Mouse (Mus musculus) thymus, adult 18-20 months (tissue): ENCODE data around the gene Prdx6.
A peak's percentile ranks its signal among the peaks of the same experiment; 100 is the strongest.
"Not testable (repeated sequence)": the region's sequence is repeated elsewhere in the genome, so short reads cannot be mapped to it uniquely, and the experiment has no call there.

ENCODE experiments used
- DNase-seq, 2 experiments: peaks; one replicate each; pipeline ENCODE4 v3.0.0; 2022; ENCODE audit warnings: mixed read lengths in 2 of 2

Gene Prdx6

DNA sequence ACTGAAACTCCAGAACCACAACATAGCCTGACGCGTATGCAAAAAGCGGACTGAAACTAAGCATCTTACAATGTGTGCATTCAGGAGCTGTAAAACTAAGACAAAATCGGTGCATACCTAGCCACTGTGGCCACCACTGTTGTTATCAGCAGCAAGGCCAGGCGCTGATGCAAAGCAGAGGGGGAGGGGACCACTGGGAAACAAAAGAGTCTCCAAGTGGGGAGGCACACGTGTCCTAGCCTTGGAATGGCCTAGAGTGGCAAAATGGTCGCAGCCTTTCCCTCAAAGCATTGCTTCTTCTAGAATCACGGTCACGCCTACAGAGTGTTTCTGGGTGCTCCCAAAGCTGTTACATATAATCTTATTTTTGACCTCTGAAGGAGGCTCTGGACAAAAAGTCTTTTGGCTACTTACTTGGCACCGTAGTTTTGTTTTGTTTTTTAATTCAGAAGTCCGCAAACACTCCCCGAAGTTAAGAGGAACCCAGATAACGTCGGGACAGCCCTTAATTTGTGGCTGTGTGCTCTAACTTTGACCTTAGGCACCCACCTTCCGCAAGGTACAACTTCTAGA is 902 bp downstream of the Prdx6 start:
- DNase-seq: no peak

DNA sequence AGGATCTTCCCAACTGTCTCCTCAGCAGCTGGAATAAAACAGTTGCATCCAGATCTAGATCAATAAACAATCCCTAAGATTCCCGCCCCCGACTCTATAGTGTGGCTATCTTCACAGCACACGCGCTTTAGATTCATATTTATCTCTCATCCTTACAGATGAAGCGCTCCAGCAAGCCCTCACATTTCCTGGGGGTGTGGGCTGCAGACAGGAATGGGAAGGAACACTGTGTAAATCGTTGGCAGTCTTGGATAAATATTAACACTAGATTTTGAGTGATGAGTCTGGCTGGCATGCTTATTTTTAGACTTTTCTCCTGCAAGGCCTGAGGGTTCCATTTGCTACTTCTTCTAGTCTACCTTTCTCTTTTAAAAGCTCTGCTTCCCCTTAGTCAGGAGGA is 1.6 kb downstream of the Prdx6 start:
- DNase-seq: no peak

DNA sequence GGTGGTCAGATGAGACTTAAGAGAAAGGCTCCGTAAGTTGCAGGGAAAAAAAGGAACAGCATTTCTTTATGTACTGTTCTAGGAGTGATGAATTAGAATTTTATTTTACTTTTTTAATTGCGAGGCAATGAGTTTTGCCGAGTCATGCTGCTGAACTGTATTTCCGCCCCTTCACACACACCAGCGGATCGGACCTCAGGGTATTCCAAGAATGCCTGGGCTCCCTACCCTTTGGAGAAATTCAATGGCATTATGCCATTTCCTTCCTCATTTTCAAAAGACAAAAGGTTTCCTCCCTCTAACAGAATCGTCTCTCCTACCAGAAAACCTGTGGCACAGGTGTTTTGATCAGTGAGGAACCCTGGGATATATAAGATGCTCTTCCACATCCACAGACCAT is 2.3 kb downstream of the Prdx6 start:
- no peak for DNase-seq

DNA sequence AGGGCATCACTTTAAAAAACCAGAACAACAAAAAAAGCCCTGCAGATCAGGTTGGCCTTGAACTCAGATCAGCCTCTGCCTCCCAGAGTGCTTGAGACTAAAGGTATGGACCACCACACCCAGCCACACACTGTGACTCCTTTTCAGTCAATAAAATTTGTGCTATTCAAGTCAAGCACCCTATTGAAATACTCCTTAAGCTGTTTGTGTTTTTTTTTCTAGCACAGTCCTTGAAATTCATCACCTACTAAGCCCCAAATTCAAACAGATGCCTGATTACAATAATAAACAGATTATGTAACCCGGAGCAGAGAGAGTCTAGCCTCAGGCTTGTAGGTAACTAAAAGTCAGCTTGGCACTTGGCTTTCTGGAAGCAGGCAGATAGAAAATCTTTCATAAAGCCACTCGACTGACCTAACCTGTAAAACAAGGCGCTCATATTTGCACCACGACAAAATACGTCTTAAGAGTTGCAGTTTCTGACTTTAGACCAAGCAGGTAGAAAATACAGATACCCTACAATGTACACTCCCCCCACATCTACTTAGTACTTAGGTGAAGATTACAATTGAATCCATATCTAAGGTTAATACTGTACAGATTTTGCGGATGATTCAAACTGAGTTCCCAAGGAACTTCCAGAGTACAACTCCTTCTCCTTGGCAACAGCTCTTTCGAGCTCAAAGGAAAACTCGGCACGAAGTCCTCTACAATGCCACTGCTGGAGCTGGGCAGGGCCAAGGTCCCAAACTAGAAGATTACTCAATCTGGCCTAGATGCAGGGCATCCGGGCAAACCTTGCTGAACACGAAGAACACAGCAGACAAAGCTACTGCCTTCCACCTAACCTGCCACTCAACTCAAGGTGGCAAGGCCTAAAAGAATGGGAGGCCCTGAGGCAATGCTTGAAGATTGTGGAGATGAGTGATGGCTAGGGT is 3.1 kb downstream of the Prdx6 start:
- DNase-seq: no peak

DNA sequence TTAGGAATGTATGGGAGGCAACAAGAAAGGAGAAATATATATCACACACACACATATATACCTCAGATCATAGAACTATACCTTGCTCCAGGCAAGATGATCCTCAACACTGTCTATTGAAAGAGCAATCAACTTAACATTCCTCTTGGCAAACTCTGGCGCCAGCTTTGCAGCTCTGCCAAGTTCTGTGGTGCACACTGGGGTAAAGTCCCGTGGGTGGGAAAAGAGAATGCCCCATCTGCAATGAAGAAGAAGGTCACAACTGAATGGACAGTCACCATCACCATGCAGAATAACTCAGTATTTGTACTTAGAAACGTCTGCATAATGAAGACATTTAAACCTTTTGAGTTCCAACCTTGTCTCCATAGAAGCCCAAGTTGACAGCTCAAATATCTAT is 3.8 kb downstream of the Prdx6 start:
- no peak for DNase-seq

DNA sequence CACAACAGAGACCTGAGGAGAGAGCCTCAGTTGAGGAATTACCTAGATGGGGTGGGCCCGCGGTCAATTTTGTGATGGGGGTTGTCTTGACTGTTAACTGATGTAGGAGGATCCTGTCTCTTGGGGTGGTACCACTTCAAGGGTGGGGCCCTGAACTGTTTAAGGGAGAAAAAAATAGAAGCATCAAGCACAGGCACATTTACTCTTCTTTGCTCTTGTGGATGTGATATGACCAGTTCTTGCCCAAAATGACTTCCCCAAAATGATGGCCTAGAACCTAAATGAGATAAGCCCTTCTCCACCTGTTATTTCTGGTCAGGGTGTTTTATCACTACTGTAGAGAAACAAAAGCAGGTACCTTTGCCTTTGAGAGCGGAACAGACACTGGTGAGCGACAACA is 13.3 kb downstream of the Prdx6 start:
- DNase-seq: no peak

DNA sequence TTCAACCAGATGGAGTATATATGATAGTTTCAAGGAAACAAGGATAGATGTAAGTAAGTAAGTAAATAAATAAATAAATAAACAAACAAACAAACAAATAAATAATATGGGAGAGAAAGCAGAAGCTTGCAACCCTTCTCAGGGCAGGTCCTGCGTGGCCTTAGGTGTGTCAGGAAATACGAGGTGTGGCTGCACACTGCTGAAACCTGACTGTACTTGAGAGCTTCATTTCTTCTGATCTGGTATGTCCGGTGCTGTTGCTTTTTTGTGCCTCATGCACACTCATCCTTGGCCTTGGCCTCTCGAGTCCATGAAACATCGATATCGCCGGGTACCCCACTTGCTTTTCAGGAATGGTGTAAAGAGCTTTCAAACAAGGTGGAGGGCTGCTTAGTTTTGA is 13.7 kb downstream of the Prdx6 start:
- no peak for DNase-seq

DNA sequence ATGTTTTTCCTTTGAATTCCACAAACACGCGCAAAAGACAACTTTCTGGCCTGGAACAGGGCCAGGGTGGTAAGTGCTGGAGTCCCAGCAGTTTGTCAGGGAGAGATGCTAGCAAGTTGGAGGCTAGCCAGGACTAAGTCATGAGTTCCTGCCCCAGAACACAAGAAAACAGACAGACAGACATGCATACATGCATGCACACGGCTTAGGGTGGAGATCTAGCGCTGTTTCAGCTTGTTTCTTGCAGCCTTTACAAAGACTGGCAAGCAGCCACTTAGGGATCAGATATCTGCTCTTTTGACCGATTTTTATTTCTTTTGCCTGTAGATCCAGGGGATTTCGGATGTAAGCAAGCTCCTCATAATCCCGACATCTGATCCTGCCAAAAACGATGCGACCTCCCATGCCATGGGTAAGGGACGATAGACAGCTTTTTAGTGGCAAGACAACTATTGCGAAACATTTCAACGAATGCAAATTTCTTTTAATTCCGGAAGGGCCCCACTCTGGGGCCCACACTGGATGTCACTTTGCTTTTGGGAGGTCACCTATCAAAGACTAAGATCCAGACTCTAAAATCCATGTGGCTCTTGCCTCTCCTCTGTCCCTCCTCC is 17.7 kb downstream of the Prdx6 start:
- DNase-seq: no peak

DNA sequence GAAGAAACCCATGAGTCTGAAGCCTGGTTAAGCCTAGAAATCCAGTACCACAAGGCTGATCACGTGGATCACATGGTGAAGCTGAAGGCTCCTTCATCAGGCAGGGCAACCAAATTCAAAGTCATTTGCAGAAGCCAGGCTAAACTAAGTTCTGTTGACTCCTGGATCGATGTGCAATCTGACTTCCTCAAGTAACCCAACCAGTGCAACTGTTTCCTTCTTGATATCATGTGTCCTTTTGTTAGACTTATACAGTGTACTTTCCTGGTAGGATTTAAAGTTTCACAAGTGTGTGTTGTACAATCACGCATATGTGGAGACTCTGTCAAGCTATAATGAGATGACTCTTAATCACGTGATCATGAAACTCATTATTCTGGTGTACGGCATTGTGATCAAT is 18.8 kb downstream of the Prdx6 start:
- DNase-seq: no peak

DNA sequence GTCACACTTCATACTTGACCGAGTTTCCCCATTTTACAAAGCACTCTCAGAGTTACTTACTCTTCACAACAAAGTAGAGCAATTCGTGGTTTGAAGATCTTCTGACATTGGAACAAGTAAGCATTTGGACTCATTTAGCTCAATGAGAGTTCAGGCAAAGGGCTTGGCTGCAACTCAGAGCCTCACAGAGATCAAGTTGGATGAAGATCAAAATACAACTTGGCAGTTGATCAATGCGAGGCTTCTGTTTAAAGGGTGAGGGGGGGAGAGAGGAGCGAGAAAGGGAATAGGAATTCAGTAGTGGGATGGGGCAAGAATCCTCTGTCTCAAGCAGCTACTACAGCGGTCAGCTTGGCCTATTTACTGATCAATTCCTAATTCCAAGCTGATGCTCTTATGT is 26.2 kb downstream of the Prdx6 start:
- DNase-seq: no peak

DNA sequence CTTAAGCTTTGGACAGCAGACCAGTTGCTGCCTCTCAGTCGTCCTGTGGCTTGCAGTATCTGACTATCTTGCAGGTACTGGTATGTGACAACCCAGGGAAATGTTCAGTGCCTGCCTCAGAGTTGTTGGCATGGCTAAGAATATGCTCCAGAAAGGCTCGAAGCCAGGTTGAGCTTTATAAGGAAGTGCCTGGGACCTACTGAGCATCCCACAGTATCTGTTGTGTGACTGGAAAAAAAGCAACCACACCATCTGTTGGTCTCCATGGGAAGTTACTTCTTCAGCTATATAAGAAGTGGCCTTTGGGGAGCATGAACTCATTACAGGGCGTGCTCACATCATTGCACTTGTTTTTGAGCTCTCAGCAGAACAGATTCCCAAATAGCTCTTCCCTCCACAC is 31.2 kb downstream of the Prdx6 start:
- DNase-seq: no peak

DNA sequence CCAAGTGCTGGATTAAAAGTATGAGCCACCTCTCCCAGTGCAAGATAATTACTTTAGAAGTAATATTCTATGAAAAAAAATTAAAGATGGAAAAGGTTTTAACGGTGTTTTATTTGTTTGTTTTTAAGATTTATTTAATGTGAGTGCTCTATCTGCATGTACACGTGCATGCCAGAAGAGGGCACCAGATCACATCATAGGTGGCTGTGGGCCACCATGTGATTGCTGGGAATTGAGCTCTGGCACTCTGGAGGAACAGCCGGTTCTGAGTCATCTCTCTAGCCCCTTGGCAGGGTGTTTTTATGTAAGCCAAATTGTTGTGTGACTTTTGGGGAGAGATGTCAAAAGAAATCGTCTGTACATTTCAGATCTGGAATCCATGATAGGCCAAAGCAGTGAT is 36.6 kb downstream of the Prdx6 start:
- DNase-seq: peak in 1 of 2 experiments; percentile 12

DNA sequence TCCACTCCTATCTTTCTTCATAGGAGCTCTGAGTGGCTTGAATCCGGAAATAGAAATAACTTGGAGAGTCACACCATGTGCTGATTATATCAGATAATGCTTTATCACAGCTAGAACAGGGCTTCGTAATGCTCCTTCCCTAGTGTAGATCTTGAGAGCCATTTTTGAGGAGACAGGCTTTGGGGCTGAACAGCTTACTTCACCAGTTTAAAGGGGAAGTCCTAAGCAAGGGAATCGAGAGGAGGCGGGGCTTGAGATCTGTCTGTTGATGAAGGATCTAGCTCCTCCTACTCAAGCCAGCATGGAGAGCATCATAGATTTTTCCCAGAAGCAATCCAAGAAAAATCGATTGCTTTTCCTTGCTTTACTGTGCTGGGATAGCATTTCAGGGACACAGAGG is 51.2 kb downstream of the Prdx6 start:
- no peak for DNase-seq

DNA sequence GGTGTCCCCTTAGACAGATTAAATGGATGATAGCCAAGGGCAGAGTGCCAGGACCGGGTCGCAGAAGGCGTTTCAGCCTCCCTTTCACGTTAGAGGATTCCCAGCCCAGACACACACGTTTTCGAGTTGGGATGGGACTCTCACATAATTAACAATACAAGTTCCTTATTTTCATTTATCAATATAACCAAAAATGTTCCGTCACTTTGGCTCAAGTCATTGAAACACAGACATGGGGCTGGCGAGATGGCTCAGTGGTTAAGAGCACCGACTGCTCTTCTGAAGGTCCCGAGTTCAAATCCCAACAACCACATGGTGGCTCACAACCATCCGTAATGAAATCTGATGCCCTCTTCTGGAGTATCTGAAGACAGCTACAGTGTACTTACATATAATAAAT is 54.7 kb downstream of the Prdx6 start:
- not testable (repeated sequence) for DNase-seq

DNA sequence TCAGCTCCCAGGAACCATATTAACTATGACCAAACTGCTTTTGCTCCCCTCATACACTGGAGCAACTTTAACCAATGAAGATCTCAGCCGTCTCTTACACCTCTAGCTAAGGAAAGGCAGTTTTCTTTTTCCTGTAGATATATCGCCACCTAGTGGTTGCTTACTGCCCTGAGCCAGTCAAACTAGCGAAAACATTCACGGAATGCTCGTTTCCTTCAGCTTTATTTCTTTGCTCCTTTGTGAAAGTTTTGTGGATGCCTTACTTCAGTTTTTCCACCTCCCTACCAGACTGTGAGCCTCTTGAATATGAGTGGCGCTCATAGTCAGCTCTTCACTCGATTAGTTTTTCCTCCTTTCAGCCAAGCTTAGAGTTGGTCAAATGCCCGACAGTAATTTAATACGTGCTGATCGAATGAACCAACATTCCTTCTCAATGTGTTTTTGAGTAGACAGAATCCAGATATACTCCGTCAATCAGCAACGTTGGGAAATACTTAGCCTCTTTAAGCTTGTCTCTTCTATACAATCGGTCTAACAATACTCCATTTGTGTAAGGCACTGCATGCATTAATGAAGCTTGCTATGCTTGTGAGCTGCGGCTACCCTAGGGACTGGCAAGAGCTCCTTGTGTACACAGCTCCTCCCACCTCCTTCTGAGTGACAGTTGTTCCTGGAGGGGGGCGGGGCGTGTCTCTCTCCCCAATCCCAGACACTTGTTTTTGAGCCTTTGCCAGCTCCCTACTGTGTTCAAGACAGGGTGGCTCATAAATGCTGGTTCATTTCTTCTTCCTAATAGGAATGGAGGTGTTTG is 55.3 kb downstream of the Prdx6 start:
- DNase-seq: peak; percentile 36 to 40

DNA sequence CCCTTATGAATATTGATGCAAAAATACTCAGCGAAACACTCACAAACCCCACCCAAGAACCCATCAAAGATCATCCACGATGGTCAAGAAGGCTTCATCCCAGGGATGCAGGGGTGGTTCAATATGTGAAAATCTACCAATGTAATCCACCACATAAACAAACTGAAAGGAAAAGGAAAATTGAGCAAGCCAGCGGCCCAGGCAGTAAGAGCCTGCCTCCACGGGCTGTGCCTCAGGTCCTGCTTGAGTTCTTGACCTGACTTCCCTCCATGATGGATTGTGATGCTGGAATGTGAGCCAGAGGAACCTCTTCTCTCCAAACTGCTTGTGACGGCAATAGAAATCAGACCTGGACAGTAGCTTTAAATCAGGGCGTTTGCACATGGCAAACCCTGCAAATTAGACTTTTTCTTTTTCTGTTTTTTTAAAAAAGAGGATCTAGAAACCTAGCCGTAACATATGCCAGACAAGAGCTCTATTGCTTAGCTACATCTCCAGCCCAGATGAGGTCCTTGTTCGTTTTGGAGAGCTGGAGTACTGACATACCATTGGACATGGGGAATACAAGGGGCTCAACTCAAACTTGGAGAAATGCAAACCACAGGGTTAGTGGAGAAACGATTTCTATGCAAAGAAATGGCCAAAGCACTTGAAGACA is 60.6 kb downstream of the Prdx6 start:
- no peak for DNase-seq
